Mouse (Mus musculus): ENCODE data around the gene Ddit4. TPM values are rescaled to one million over a fixed set of nuclear protein-coding genes. Genes with fewer than 3 reads are reported as not detected.
"Not testable (repeated sequence)": the region's sequence is repeated elsewhere in the genome, so short reads cannot be mapped to it uniquely, and the experiment has no call there.

Ddit4 gene
- 100 to 1,000 TPM in 1 of 2 experiments, 10 to 100 TPM in 1; 99.5 to 106 TPM for total RNA-seq (2021)
- long read RNA-seq, experiment 1, transcript Ddit4-201 (3 exons, 1,755 nt) = major isoform, 5 of 6 reads
- long read RNA-seq, experiment 1, partial matches to known transcripts = 0 of 6 reads
- long read RNA-seq, experiment 1, other reads (novel, unspliced or antisense) = 1 of 6 reads
- long read RNA-seq, experiment 2, partial matches to known transcripts = 0 of 7 reads
- long read RNA-seq, experiment 2, other reads (novel, unspliced or antisense) = 4 of 7 reads

GRCm38 (mm10) chr10:59951211-59952151, at the start of gene Ddit4:
Gene Ddit4 (minus strand): TSS chr10:59951834.
- peak; percentile 99 to 100 for DNase-seq (ENCODE audit: low spot score in 2 of 2)

GRCm38 (mm10) chr10:59999057-59999456, 47.4 kb upstream of the Ddit4 start:
- no peak for DNase-seq (ENCODE audit: low spot score in 2 of 2)

- DNase-seq (ENCODE audit: low spot score in 2 of 2) = peak; percentile 35 to 89
Measured at GRCm38 (mm10) chr10:59997591-59997990, 46.0 kb upstream of the Ddit4 start.

GRCm38 (mm10) chr10:59995889-59996288, 44.3 kb upstream of the Ddit4 start:
- no peak for DNase-seq (ENCODE audit: low spot score in 2 of 2)

- DNase-seq (ENCODE audit: low spot score in 2 of 2) = not testable (repeated sequence)
Measured at GRCm38 (mm10) chr10:59993813-59994212, 42.2 kb upstream of the Ddit4 start.

- DNase-seq (ENCODE audit: low spot score in 2 of 2) = no peak
Measured at GRCm38 (mm10) chr10:59992024-59992423, 40.4 kb upstream of the Ddit4 start.

GRCm38 (mm10) chr10:59991262-59991880, 39.7 kb upstream of the Ddit4 start:
- DNase-seq (ENCODE audit: low spot score in 2 of 2) = no peak

- no peak for DNase-seq (ENCODE audit: low spot score in 2 of 2)
Measured at GRCm38 (mm10) chr10:59990393-59990792, 38.8 kb upstream of the Ddit4 start.

GRCm38 (mm10) chr10:59988036-59988435, 36.4 kb upstream of the Ddit4 start:
- no peak for DNase-seq (ENCODE audit: low spot score in 2 of 2)

- DNase-seq (ENCODE audit: low spot score in 2 of 2) = no peak
Measured at GRCm38 (mm10) chr10:59982379-59982873, 30.8 kb upstream of the Ddit4 start.

GRCm38 (mm10) chr10:59981792-59982191, 30.2 kb upstream of the Ddit4 start:
- no peak for DNase-seq (ENCODE audit: low spot score in 2 of 2)

GRCm38 (mm10) chr10:59981336-59981735, 29.7 kb upstream of the Ddit4 start:
- DNase-seq (ENCODE audit: low spot score in 2 of 2) = no peak

GRCm38 (mm10) chr10:59980815-59981244, 29.2 kb upstream of the Ddit4 start:
- DNase-seq (ENCODE audit: low spot score in 2 of 2) = no peak

GRCm38 (mm10) chr10:59978873-59979743, 27.5 kb upstream of the Ddit4 start:
- DNase-seq (ENCODE audit: low spot score in 2 of 2) = peak in 1 of 2 experiments; percentile 70

- no peak for DNase-seq (ENCODE audit: low spot score in 2 of 2)
Measured at GRCm38 (mm10) chr10:59978401-59978800, 26.8 kb upstream of the Ddit4 start.

GRCm38 (mm10) chr10:59977715-59978343, 26.2 kb upstream of the Ddit4 start:
- DNase-seq (ENCODE audit: low spot score in 2 of 2) = no peak

- no peak for DNase-seq (ENCODE audit: low spot score in 2 of 2)
Measured at GRCm38 (mm10) chr10:59977141-59977540, 25.5 kb upstream of the Ddit4 start.

- DNase-seq (ENCODE audit: low spot score in 2 of 2) = no peak
Measured at GRCm38 (mm10) chr10:59974786-59975185, 23.2 kb upstream of the Ddit4 start.

- peak in 1 of 2 experiments; percentile 67 for DNase-seq (ENCODE audit: low spot score in 2 of 2)
Measured at GRCm38 (mm10) chr10:59974191-59974664, 22.6 kb upstream of the Ddit4 start.

GRCm38 (mm10) chr10:59973400-59973799, 21.8 kb upstream of the Ddit4 start:
- DNase-seq (ENCODE audit: low spot score in 2 of 2) = no peak
